Mouse (Mus musculus) heart, embryonic 16.5 days (tissue): ENCODE measurements around the gene Tnf. TPM values are rescaled to one million over a fixed set of nuclear protein-coding genes. Genes with fewer than 3 reads are reported as not detected.

ENCODE experiments used
- ATAC-seq: fragments of 200-750 bp; cut with Nextera tagmentation; replicated peaks from 2 replicates; pipeline ENCODE4 v1.8.0; 2017; ENCODE audit warnings: moderate number of reproducible peaks; ENCODE audit not compliant: insufficient read depth, low FRiP score; ENCODE audit errors: extremely low read depth
- H3K27ac ChIP-seq: fragments of 300-500 bp; sonication (generic); 2 replicates; pipeline ENCODE4 v1.5.1; 2014; ENCODE audit warnings: mild to moderate bottlenecking, low read length, control low read depth, moderate library complexity
- H3K27me3 ChIP-seq: fragments of 300-500 bp; sonication (generic); 2 replicates; pipeline ENCODE4 v1.6.1; 2014; ENCODE audit warnings: low read length, mixed read lengths; ENCODE audit not compliant: control insufficient read depth, insufficient read depth
- H3K36me3 ChIP-seq: fragments of 300-500 bp; sonication (generic); 2 replicates; pipeline ENCODE4 v1.6.1; 2014; ENCODE audit not compliant: control insufficient read depth, insufficient read depth
- H3K4me1 ChIP-seq: fragments of 300-500 bp; sonication (generic); 2 replicates; pipeline ENCODE4 v1.6.1; 2014; ENCODE audit warnings: low read length, mixed read lengths; ENCODE audit not compliant: control insufficient read depth, insufficient read depth
- H3K4me2 ChIP-seq: fragments of 300-500 bp; sonication (generic); 2 replicates; pipeline ENCODE4 v1.6.1; 2014; ENCODE audit warnings: low read depth, mild to moderate bottlenecking, control low read depth, low read length
- H3K4me3 ChIP-seq: fragments of 300-500 bp; sonication (generic); 2 replicates; pipeline ENCODE4 v1.5.1; 2014; ENCODE audit warnings: mild to moderate bottlenecking, control low read depth, low read length
- H3K9ac ChIP-seq: fragments of 300-500 bp; sonication (generic); 2 replicates; pipeline ENCODE4 v1.6.1; 2014; ENCODE audit warnings: low read length, control low read depth
- H3K9me3 ChIP-seq: fragments of 300-500 bp; sonication (generic); replicated peaks from 2 replicates; pipeline ENCODE4 v1.6.1; 2016; ENCODE audit warnings: low read length; ENCODE audit not compliant: control insufficient read depth
- WGBS: fragments of 180-500 bp; shearing (Covaris S2); extraction: QIAGEN DNeasy Blood & Tissue Kit; methylation state at CpG from one replicate; pipeline ENCODE4 v1.1.7; 2014; 5-methylcytosine and 5-hydroxymethylcytosine counted together
- polyA plus RNA-seq: library from polyadenylated mRNA; unstranded; fragments of >200 nt; fragmentation: Nextera tagmentation; extraction: Ambion mirVana; gene quantifications from 2 replicates; pipeline ENCODE4 v1.2.1, GENCODE M21; 2015

Tnf gene
- 0.20 and 0.33 TPM in 2 replicates for polyA plus RNA-seq

DNA sequence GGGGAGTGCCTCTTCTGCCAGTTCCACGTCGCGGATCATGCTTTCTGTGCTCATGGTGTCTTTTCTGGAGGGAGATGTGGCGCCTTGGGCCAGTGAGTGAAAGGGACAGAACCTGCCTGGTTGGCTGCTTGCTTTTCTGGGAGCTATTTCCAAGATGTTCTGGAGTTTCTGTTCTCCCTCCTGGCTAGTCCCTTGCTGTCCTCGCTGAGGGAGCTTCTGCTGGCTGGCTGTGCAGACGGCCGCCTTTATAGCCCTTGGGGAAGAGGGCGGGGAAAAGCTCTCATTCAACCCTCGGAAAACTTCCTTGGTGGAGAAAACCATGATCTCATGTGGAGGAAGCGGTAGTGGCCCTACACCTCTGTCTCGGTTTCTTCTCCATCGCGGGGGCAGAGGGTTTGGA lies at the start of gene Tnf:
Gene Tnf (minus strand): TSS at position 221 of the 400 bp plus-strand sequence.
- H3K36me3 ChIP-seq, result no peaks in the 10 kb centered on the region
- H3K4me1 ChIP-seq, result 0 out of 2 replicates have a peak, but pooled peaks cover 4% of the 10 kb centered on the region
- 25% methylated on average over 13 of the region's 13 CpGs for WGBS
- ATAC-seq, result no peak
- H3K9ac ChIP-seq, result 0 out of 2 replicates have a peak within 1 kb of the TSS, but pooled peaks have one; percentile 14
- H3K4me3 ChIP-seq, result peak within 1 kb of the TSS; percentile 23
- H3K9me3 ChIP-seq, result no peaks in the 10 kb centered on the region
- H3K27me3 ChIP-seq, result peaks cover 42% of the 10 kb centered on the region
- peak within 1 kb of the TSS; percentile 26; the same call in 1 of the 2 replicates for H3K27ac ChIP-seq
- H3K4me2 ChIP-seq, result peak within 1 kb of the TSS; percentile 42

DNA sequence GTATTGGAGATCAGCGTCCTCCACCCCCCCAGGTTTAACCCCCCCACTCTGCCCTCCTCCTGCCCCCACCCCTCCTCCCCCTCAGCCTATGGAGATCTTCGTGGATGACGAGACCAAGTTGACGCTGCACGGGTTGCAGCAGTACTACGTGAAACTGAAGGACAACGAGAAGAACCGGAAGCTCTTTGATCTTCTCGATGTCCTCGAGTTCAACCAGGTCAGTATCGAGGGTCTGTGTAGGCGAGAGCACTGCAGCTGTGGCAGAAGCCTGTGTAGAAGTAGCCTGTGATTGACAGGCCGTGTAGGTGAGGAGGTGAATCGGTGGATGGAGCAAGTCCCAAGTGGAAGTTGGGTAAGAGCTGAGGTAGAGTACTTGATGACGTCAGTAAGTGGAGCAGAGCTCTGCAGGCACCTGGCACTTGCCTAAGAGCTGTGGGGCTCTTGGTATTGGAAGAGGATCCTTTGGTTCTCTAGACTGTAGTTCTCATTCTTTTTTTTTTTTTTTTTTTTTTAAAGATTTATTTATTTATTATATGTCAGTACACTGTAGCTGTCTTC lies 49.4 kb upstream of the Tnf start:
- no peak for ATAC-seq
- Histone ChIP-seq H3K4me2 (no peak overlapping the region), H3K4me1 (peaks cover 6% of the 10 kb centered on the region), H3K9me3 (no peaks in the 10 kb centered on the region), H3K9ac (no peak overlapping the region), H3K4me3 (no peak overlapping the region), H3K36me3 (peaks cover 76% of the 10 kb centered on the region), H3K27ac (no peak overlapping the region), H3K27me3 (no peaks in the 10 kb centered on the region)
- 70% methylated on average over 15 of the region's 15 CpGs for WGBS

DNA sequence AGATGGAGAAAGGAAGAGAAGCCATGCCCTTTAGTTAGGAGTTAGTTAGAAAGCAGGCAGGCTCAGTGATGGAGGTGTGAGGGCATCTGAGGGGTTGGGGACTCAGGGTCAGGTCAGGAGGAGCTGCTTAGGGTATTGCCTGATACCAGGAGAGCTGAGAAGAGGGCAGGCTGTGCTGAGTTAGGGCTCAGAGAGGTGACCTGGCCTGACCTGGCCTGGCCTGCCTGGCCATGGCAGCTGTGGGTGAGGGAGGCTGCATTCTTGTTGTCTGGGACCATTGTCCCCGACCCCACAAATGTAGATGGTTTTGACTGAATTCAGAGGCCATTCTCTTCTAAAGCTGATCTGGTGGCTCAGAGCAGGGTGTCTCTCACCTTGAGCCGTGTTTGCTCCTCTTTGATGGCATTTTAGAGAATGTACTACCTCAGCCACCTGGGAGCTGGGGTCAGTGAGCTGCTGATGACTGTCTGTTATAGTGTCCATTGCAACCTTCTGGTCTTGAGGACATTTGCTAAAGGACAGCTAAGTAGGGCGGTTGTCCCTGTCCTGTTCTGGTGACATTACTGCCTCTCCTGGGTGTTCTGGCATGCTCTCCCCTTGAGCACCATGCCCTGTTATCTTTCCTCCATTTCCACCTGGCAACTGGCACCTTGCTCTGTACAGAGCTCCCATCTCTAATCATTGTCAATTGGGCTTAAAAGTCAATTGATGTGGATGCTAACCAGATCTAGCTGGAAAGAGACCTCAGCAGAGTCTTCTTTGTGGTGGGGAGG lies 48.7 kb upstream of the Tnf start:
- WGBS, result 81% methylated on average over 3 of the region's 3 CpGs
- Histone ChIP-seq H3K4me1 (peaks cover 13% of the 10 kb centered on the region), H3K27me3 (no peaks in the 10 kb centered on the region), H3K9me3 (no peaks in the 10 kb centered on the region), H3K36me3 (peaks cover 83% of the 10 kb centered on the region), H3K9ac (no peak overlapping the region), H3K4me3 (no peak overlapping the region), H3K4me2 (no peak overlapping the region), H3K27ac (no peak overlapping the region)
- no peak for ATAC-seq

DNA sequence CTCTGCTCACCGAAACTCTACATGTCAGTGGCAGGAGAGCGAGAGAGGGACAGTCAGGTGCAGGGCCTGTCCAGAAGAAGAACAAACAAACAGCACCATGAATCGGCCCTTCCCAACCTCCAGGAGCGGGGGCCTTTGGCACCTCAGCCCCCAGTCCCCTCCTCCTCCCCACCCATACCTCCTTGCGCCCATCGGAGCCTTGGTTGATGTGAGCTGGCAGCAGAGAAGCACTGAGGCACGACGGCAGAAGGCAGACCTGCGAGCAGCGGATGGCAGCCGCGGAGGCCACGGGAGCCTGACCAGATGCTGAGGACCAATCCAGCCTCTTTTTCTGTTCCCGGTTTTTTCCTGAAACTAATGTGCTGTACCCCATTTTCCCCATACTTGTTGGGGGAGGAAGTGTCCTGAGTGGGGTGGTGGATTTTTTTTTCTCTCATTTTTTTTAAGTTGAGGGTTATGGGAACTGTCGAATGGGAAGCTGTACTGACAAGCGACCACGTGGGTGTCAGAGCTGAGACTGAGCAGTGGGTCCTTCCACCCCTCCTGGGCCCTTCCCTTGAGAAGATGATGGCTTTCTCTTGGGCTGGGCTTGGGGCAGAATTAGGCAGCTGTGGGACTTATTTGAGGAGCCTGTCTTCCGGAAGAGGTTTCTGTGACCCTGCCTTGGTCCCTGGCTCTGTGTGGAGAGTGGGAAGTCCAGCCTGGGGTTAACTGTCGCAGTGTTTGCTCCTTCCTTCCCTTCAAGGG lies 47.8 kb upstream of the Tnf start:
- Histone ChIP-seq H3K27ac (no peak overlapping the region), H3K9me3 (no peaks in the 10 kb centered on the region), H3K4me2 (no peak overlapping the region), H3K27me3 (no peaks in the 10 kb centered on the region), H3K4me1 (peaks cover 22% of the 10 kb centered on the region), H3K4me3 (no peak overlapping the region), H3K9ac (no peak overlapping the region), H3K36me3 (peaks cover 92% of the 10 kb centered on the region)
- WGBS, result 85% methylated on average over 19 of the region's 19 CpGs
- no peak for ATAC-seq

DNA sequence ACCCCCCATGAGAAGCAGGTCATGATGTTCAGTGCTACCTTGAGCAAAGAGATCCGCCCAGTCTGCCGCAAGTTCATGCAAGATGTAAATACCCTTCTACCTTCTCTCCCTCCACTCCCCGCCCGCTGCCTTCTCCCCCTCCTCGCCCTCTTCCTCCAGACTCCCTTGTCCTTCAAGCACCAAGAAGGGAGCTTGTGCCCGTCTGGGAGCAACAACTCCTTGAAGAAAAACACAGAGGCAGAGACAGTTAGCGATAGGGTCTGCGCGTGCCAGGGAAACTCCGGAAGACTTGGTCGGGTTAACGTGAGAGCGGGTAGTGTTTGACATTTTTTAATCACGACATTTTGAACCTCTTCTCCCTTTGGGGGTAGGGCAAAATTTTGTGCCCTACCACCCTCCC lies 47.2 kb upstream of the Tnf start:
- Histone ChIP-seq H3K4me1 (peaks cover 28% of the 10 kb centered on the region), H3K36me3 (peaks cover 94% of the 10 kb centered on the region), H3K9me3 (no peaks in the 10 kb centered on the region), H3K4me2 (no peak overlapping the region), H3K27me3 (no peaks in the 10 kb centered on the region), H3K9ac (no peak overlapping the region), H3K4me3 (no peak overlapping the region), H3K27ac (no peak overlapping the region)
- 86% methylated on average over 14 of the region's 14 CpGs for WGBS
- ATAC-seq, result no peak

DNA sequence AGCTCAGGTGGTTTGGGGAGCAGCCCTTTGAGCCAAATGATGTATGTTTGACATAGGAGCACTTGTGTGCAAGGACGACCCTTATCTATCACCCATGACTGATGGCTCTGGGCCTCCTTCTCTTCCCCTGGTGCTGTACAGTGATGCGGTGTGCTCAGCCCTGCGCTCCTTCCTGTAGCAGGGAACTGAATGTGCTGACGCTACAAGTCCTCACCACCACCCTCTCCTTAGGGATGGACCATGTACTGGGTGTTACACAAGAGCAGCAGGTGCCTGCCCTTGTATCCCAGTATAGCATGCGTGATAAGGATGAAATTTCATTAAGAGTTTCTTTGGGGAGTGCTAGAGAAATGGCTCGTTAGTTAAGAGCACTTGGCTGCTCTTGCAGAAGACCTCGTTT lies 45.3 kb upstream of the Tnf start:
- H3K9me3 ChIP-seq, result no peaks in the 10 kb centered on the region
- H3K4me1 ChIP-seq, result peaks cover 38% of the 10 kb centered on the region
- no peak overlapping the region for H3K9ac ChIP-seq
- H3K27me3 ChIP-seq, result no peaks in the 10 kb centered on the region
- H3K27ac ChIP-seq, result no peak overlapping the region
- H3K4me2 ChIP-seq, result no peak overlapping the region
- 66% methylated on average over 7 of the region's 7 CpGs for WGBS
- peaks cover 83% of the 10 kb centered on the region for H3K36me3 ChIP-seq
- no peak overlapping the region for H3K4me3 ChIP-seq
- ATAC-seq, result no peak

DNA sequence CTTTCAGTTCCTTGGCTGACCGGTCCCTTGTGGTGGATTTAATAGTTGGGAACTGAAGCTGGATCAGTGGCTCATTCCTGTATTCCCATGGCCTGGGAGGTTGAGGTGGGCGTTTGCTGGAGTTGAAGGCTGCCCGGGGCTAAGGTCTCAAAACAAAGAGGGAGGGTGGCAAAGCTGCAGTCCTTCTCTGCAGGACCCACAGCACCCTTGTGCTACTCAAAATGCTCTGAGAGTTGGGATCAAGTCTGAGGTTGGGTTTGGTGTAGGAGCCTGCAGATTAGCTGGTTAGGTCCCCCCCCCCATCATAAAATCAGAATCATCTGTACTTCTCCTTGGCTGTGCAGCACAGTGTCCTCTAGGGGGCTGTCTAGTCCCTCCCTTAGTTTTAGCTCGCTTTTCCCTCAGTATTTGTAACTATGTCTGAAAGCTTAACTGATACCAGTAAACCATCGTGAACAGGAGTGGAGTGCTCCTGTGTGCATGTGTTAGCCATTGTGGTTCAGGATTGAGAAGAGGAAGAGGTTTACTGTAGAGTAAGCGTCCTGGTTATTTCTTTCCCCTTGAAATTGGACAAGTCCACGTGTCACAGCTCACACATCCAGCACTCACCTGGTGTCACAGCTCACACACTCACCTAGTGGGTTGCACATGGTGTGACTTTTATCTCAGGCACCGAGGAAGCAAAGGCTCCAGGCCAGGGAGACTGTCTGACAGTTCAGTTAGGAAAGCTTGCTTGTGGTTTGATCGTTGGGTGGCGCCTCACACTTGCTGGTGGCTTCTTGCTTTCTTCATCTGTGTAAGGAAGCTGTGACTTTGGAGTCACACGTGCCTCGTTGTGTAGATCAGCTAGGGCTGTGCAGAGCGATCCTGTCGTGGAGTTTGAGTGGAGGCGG lies 44.2 kb upstream of the Tnf start:
- no peaks in the 10 kb centered on the region for H3K27me3 ChIP-seq
- ATAC-seq, result no peak
- H3K4me2 ChIP-seq, result no peak overlapping the region
- no peaks in the 10 kb centered on the region for H3K9me3 ChIP-seq
- peaks cover 77% of the 10 kb centered on the region for H3K36me3 ChIP-seq
- peaks cover 38% of the 10 kb centered on the region for H3K4me1 ChIP-seq
- no peak overlapping the region for H3K9ac ChIP-seq
- no peak overlapping the region for H3K27ac ChIP-seq
- WGBS, result 75% methylated on average over 15 of the region's 15 CpGs
- H3K4me3 ChIP-seq, result no peak overlapping the region

DNA sequence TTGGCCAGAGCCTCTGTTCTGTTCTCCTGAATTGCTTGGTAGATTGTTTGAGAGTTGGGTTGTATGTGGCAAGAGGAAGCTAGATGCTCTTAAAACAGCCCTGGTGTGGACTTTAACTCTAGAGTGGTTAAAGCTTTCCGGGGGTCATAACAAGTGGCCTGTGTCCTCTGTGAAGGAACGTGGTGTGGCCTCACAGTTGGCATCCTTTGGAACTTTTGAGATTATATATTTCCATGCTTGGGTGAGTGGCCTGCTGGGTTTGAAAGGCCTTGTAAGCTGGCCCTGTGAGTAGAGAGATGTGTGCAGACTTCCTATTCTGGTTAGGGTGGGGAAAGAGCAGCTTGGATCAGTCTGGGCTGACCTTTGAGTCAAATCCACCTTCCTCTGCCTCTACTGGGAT lies 43.2 kb upstream of the Tnf start:
- 46% methylated on average over 2 of the region's 2 CpGs for WGBS
- H3K27ac ChIP-seq, result no peak overlapping the region; the same call in 1 of the 2 replicates
- H3K9me3 ChIP-seq, result no peaks in the 10 kb centered on the region
- peaks cover 67% of the 10 kb centered on the region for H3K36me3 ChIP-seq
- peak overlapping the region; percentile 4; the same call in 1 of the 2 replicates for H3K4me3 ChIP-seq
- no peak for ATAC-seq
- H3K9ac ChIP-seq, result peak overlapping the region; percentile 7; the same call in 1 of the 2 replicates
- H3K27me3 ChIP-seq, result no peaks in the 10 kb centered on the region
- H3K4me1 ChIP-seq, result peaks cover 45% of the 10 kb centered on the region
- peak overlapping the region; percentile 8; the same call in 1 of the 2 replicates for H3K4me2 ChIP-seq
